Mouse (Mus musculus): ENCODE data around the gene Gm21887. TPM values are rescaled to one million over a fixed set of nuclear protein-coding genes. Genes with fewer than 3 reads are reported as not detected.
"Not testable (repeated sequence)": the region's sequence is repeated elsewhere in the genome, so short reads cannot be mapped to it uniquely, and the experiment has no call there.

Gene Gm21887
- polyA plus RNA-seq, 1 experiment from 2014 or later = 77.4 TPM

GRCm38 (mm10) chrX:170007375-170008178, 1.9 kb upstream of the Gm21887 start:
- not testable (repeated sequence) for H3K9ac ChIP-seq (ENCODE audit: low read length); H3K4me1 ChIP-seq (ENCODE audit: control insufficient read depth, insufficient read depth, low read length); H3K4me2 ChIP-seq (ENCODE audit: low read length); H3K27ac ChIP-seq (ENCODE audit: low read depth, low read length); H3K27me3 ChIP-seq (replicated peaks; ENCODE audit: control insufficient read depth, insufficient read depth, low read length); ATAC-seq; H3K4me3 ChIP-seq (ENCODE audit: low read depth, low read length); DNase-seq (ENCODE audit: low spot score)
- H3K9me3 ChIP-seq (replicated peaks; ENCODE audit: control insufficient read depth, low read length) = peaks cover 32% of the 10 kb centered on the region
- WGBS = 52% methylated on average over 2 of the region's 2 CpGs
- H3K36me3 ChIP-seq (ENCODE audit: control insufficient read depth, insufficient read depth, low read length) = peaks cover 12% of the 10 kb centered on the region

DNA sequence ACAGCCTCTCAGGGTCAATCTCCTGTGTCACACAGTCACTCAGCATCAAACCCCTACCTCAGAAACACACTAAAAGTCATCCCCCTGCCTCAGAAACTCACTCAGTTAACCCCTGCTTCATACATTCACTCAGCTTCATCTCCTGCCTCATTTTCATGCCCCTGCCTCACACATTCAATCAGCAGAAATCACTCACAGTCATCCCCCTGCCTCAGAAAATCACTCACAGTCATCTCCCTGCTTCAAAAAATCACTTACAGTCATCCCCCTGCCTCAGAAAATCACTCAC, 1.3 kb upstream of the Gm21887 start:
- H3K9me3 ChIP-seq (replicated peaks; ENCODE audit: control insufficient read depth, low read length) = peaks cover 32% of the 10 kb centered on the region
- H3K27ac ChIP-seq (ENCODE audit: low read depth, low read length) = not testable (repeated sequence)

GRCm38 (mm10) chrX:170008584-170008983, 875 bp upstream of the Gm21887 start:
- peak overlapping the region; percentile 38 for H3K4me2 ChIP-seq (ENCODE audit: low read length)
- peak overlapping the region; percentile 1; the same call in 1 of the 2 replicates for H3K9ac ChIP-seq (ENCODE audit: low read length)
- H3K27ac ChIP-seq (ENCODE audit: low read depth, low read length) = peak overlapping the region; percentile 82
- not testable (repeated sequence) for H3K4me1 ChIP-seq (ENCODE audit: control insufficient read depth, insufficient read depth, low read length); DNase-seq (ENCODE audit: low spot score); ATAC-seq; H3K27me3 ChIP-seq (replicated peaks; ENCODE audit: control insufficient read depth, insufficient read depth, low read length)
- peaks cover 17% of the 10 kb centered on the region for H3K36me3 ChIP-seq (ENCODE audit: control insufficient read depth, insufficient read depth, low read length)
- peaks cover 32% of the 10 kb centered on the region for H3K9me3 ChIP-seq (replicated peaks; ENCODE audit: control insufficient read depth, low read length)
- 35% methylated on average over 3 of the region's 3 CpGs for WGBS
- H3K4me3 ChIP-seq (ENCODE audit: low read depth, low read length) = peak overlapping the region; percentile 46; the same call in 1 of the 2 replicates

More for the DNA sequence above, 1.3 kb upstream of the Gm21887 start:
- not testable (repeated sequence) for H3K27me3 ChIP-seq (replicated peaks; ENCODE audit: control insufficient read depth, insufficient read depth, low read length); H3K4me3 ChIP-seq (ENCODE audit: low read depth, low read length); H3K9ac ChIP-seq (ENCODE audit: low read length); DNase-seq (ENCODE audit: low spot score); ATAC-seq; H3K4me2 ChIP-seq (ENCODE audit: low read length); H3K4me1 ChIP-seq (ENCODE audit: control insufficient read depth, insufficient read depth, low read length)
- H3K36me3 ChIP-seq (ENCODE audit: control insufficient read depth, insufficient read depth, low read length) = peaks cover 15% of the 10 kb centered on the region

DNA sequence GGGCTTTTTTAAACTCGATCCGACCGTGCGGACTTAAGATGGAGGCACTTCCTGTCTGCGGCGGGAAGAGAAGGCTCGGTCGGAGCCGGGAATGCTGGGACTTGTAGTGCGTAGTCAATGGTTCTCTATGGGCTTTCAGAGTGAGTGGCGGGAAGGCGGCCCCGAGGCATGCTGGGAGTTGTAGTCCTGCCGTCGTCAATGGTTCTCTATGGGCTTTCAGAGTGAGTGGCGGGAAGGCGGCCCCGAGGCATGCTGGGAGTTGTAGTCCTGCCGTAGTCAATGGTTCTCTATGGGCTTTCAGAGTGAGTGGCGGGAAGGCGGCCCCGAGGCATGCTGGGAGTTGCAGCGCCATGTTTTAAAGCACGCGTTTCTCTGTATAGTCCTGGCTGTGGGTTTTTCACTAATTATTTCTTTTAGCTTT, 352 bp downstream of the Gm21887 start:
- 54% methylated on average over 25 of the region's 25 CpGs for WGBS
- H3K4me2 ChIP-seq (ENCODE audit: low read length); H3K4me1 ChIP-seq (ENCODE audit: control insufficient read depth, insufficient read depth, low read length); H3K27me3 ChIP-seq (replicated peaks; ENCODE audit: control insufficient read depth, insufficient read depth, low read length): not testable (repeated sequence)
- peak overlapping the region; percentile 46 for H3K4me3 ChIP-seq (ENCODE audit: low read depth, low read length)
- peak overlapping the region; percentile 82 for H3K27ac ChIP-seq (ENCODE audit: low read depth, low read length)
- peak; percentile 97 for ATAC-seq
- peak overlapping the region; percentile 65 for H3K9ac ChIP-seq (ENCODE audit: low read length)
- H3K9me3 ChIP-seq (replicated peaks; ENCODE audit: control insufficient read depth, low read length) = peaks cover 30% of the 10 kb centered on the region
- DNase-seq (ENCODE audit: low spot score) = peak; percentile 100
- H3K36me3 ChIP-seq (ENCODE audit: control insufficient read depth, insufficient read depth, low read length) = peaks cover 21% of the 10 kb centered on the region

GRCm38 (mm10) chrX:170010581-170011528, 1.4 kb downstream of the Gm21887 start:
- DNase-seq (ENCODE audit: low spot score) (peak; percentile 31), ATAC-seq (peak; percentile 2)
- peak overlapping the region; percentile 23 for H3K4me2 ChIP-seq (ENCODE audit: low read length)
- H3K4me1 ChIP-seq (ENCODE audit: control insufficient read depth, insufficient read depth, low read length); H3K9ac ChIP-seq (ENCODE audit: low read length); H3K27me3 ChIP-seq (replicated peaks; ENCODE audit: control insufficient read depth, insufficient read depth, low read length): not testable (repeated sequence)
- H3K36me3 ChIP-seq (ENCODE audit: control insufficient read depth, insufficient read depth, low read length) = peaks cover 21% of the 10 kb centered on the region
- peaks cover 30% of the 10 kb centered on the region for H3K9me3 ChIP-seq (replicated peaks; ENCODE audit: control insufficient read depth, low read length)
- H3K27ac ChIP-seq (ENCODE audit: low read depth, low read length) = peak overlapping the region; percentile 2
- 87% methylated on average over 97 of the region's 97 CpGs for WGBS
- peak overlapping the region; percentile 5 for H3K4me3 ChIP-seq (ENCODE audit: low read depth, low read length)

- not testable (repeated sequence) for ATAC-seq; DNase-seq (ENCODE audit: low spot score); H3K9ac ChIP-seq (ENCODE audit: low read length); H3K27me3 ChIP-seq (replicated peaks; ENCODE audit: control insufficient read depth, insufficient read depth, low read length); H3K4me1 ChIP-seq (ENCODE audit: control insufficient read depth, insufficient read depth, low read length); H3K27ac ChIP-seq (ENCODE audit: low read depth, low read length); H3K4me3 ChIP-seq (ENCODE audit: low read depth, low read length); H3K4me2 ChIP-seq (ENCODE audit: low read length)
- Histone ChIP-seq H3K9me3 (replicated peaks; ENCODE audit: control insufficient read depth, low read length) (peaks cover 30% of the 10 kb centered on the region), H3K36me3 (ENCODE audit: control insufficient read depth, insufficient read depth, low read length) (peaks cover 21% of the 10 kb centered on the region)
- 95% methylated on average over 8 of the region's 10 CpGs for WGBS
Observed at GRCm38 (mm10) chrX:170011529-170011879, 2.0 kb downstream of the Gm21887 start.

- not testable (repeated sequence) for H3K4me1 ChIP-seq (ENCODE audit: control insufficient read depth, insufficient read depth, low read length); H3K27me3 ChIP-seq (replicated peaks; ENCODE audit: control insufficient read depth, insufficient read depth, low read length); ATAC-seq; DNase-seq (ENCODE audit: low spot score); H3K4me2 ChIP-seq (ENCODE audit: low read length); H3K9ac ChIP-seq (ENCODE audit: low read length); H3K4me3 ChIP-seq (ENCODE audit: low read depth, low read length); H3K27ac ChIP-seq (ENCODE audit: low read depth, low read length)
- Histone ChIP-seq H3K9me3 (replicated peaks; ENCODE audit: control insufficient read depth, low read length) (peaks cover 26% of the 10 kb centered on the region), H3K36me3 (ENCODE audit: control insufficient read depth, insufficient read depth, low read length) (peaks cover 32% of the 10 kb centered on the region)
- 84% methylated on average over 13 of the region's 13 CpGs for WGBS
Observed at GRCm38 (mm10) chrX:170013421-170013820, 4.0 kb downstream of the Gm21887 start.

- peaks cover 27% of the 10 kb centered on the region for H3K9me3 ChIP-seq (replicated peaks; ENCODE audit: control insufficient read depth, low read length)
- not testable (repeated sequence) for H3K27ac ChIP-seq (ENCODE audit: low read depth, low read length); H3K4me1 ChIP-seq (ENCODE audit: control insufficient read depth, insufficient read depth, low read length); H3K4me2 ChIP-seq (ENCODE audit: low read length); H3K4me3 ChIP-seq (ENCODE audit: low read depth, low read length); ATAC-seq; H3K9ac ChIP-seq (ENCODE audit: low read length); DNase-seq (ENCODE audit: low spot score); H3K27me3 ChIP-seq (replicated peaks; ENCODE audit: control insufficient read depth, insufficient read depth, low read length)
- peaks cover 38% of the 10 kb centered on the region for H3K36me3 ChIP-seq (ENCODE audit: control insufficient read depth, insufficient read depth, low read length)
- 95% methylated on average over 13 of the region's 13 CpGs for WGBS
Observed at GRCm38 (mm10) chrX:170014038-170014437, 4.6 kb downstream of the Gm21887 start.
